Mouse (Mus musculus): Measurements from ENCODE around the gene Mogat1.
A peak's percentile ranks its signal among the peaks of the same experiment; 100 is the strongest.
"Not testable (repeated sequence)": the region's sequence is repeated elsewhere in the genome, so short reads cannot be mapped to it uniquely, and the experiment has no call there.

The Mogat1 gene

DNA sequence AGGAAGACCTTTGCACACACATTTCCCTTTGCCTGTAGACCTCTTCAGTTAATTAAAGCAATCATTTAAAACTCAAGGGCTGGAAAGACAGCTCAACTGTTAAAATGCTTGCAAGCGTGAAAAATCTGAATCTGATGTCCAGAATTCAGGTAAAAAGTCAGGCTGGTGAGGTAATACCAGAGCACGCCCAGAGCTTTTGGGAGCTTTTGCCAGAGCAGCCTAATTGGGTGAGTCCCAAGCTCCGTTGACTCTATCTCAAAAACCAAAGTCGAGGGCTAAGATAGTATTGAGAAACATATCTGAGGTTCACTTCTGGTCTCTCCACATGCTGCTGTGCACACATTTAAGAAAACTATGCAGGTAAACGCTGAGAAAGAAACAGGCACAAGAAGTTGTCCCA is at the start of gene Mogat1:
TSS of gene Mogat1 (plus strand) at position 130 of the 400 bp plus-strand sequence.
- no peak for DNase-seq (ENCODE audit: low spot score in 2 of 2)

DNA sequence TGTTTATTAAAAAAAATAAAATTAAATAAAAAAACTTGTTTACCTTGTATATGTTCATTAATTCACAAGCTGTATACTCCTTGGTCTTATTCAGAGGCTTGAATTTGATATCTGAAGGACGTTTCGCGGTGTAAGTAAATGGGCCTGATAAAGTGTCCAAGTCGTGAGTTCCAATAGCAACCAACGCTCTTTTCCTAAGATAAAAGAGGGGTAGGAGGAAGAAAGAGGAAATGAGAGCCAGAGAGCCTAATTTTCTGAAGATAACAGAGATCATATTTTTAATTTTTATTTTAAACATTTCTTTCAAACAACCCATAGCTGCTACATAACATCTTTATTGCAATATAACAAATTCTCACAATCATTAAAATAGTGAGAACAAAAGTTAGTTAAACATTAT is 38.4 kb upstream of the Mogat1 start:
- DNase-seq (ENCODE audit: low spot score in 2 of 2): no peak

DNA sequence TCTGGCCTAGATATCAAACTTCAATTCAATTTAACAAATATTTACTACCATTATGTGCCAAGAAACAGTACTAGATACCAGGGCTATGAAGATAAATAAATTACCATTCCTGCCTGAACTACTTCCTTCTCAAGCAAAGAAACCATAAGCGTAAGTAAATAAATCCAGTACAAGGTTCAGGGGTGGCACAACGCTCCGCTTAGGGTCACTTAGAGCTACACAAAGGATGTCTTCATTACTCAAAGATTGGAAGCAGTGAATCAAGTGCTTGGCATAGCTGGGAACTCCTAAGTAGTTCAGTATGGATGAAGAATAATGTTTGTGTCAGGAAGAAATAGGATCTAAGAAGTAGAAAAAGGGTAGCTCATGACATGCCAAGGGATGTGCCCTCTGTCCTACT is 27.4 kb upstream of the Mogat1 start:
- no peak for DNase-seq (ENCODE audit: low spot score in 2 of 2)

DNA sequence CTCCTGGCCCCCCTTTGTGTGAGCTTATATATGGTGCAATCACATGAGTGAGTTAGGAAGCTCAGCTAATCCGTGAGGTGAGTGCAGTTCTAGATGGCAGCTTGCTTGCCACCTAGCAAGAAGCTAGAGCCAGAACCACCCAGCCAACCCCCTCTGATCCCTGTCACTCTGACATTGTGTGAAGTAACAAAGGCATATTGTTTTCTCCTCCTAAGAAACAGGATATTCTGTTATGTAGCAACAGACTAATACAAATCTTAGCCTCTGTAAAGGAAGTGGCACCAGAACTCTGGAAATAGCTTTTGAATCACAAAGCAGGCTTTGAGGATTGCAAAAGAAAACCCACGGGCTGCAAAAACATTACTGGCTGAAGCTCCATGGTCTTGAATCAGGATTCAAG is 26.4 kb upstream of the Mogat1 start:
- DNase-seq (ENCODE audit: low spot score in 2 of 2): no peak

GRCm38 (mm10) chr1:78488427-78488751 is 22.4 kb upstream of the Mogat1 start:
- no peak for DNase-seq (ENCODE audit: low spot score in 2 of 2)

DNA sequence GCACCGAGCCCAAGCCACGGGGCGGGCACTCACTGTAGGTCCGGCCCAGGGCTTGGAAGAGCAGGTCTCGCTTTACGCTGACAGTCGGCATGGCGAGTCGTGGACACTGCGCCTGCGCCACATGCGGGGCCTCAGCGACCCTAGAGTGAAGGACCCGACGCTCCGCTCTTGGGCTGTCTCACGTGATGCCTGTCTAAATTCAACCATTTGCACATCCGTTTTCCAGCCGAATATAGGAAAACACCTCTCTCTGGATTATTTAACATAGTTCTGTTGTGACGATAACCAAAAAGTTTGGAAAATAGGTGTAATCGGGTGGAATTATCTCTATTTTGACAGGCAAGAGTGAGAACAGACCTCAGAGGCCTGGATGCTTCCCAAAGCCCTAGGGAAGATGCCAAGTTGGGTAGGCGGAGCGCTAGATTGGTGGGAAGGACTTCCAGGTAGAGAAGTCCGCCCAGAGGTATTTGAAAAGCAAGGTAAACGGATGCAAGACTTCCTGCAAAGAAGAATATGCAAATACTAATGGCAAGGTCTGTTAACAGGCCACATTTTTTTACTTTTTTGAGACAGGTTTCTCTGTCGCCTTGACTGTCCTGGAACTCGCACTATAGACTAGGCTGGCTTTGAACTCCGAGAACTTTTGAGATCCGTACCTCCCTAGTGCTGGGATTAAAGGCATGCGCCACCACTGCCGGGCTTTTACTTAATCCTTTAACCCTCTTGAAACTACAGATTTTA is 21.9 kb upstream of the Mogat1 start, which contains the start of gene Farsb:
TSS of gene Farsb (minus strand) at position 146 of the 741 bp plus-strand sequence.
- peak; percentile 77 to 82 for DNase-seq (ENCODE audit: low spot score in 2 of 2)

DNA sequence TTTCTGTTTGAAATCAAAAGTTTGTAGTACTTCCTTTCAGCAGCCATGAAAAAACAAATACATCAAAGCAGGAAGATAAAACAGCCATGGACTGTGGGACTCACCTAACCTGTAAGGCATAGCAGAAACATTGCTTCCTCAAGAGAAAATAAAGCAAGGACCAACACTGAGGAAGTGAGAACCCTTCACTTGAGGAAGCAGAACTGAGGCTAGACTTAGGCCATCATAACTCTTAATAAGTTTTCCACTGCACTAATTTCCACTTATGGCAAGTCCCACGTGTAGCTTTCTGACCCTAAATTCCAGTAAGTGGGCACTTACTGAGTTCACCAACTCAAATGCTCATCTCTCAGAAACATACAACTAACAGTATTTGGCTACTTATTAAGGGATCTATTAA is 20.6 kb upstream of the Mogat1 start:
- no peak for DNase-seq (ENCODE audit: low spot score in 2 of 2)

GRCm38 (mm10) chr1:78501036-78501435 is 9.8 kb upstream of the Mogat1 start:
- no peak for DNase-seq (ENCODE audit: low spot score in 2 of 2)

- DNase-seq (ENCODE audit: low spot score in 2 of 2): not testable (repeated sequence)
Measured at GRCm38 (mm10) chr1:78501856-78502255, 8.9 kb upstream of the Mogat1 start.

- no peak for DNase-seq (ENCODE audit: low spot score in 2 of 2)
Measured at GRCm38 (mm10) chr1:78502527-78502926, 8.3 kb upstream of the Mogat1 start.

- no peak for DNase-seq (ENCODE audit: low spot score in 2 of 2)
Measured at GRCm38 (mm10) chr1:78507137-78507536, 3.7 kb upstream of the Mogat1 start.

DNA sequence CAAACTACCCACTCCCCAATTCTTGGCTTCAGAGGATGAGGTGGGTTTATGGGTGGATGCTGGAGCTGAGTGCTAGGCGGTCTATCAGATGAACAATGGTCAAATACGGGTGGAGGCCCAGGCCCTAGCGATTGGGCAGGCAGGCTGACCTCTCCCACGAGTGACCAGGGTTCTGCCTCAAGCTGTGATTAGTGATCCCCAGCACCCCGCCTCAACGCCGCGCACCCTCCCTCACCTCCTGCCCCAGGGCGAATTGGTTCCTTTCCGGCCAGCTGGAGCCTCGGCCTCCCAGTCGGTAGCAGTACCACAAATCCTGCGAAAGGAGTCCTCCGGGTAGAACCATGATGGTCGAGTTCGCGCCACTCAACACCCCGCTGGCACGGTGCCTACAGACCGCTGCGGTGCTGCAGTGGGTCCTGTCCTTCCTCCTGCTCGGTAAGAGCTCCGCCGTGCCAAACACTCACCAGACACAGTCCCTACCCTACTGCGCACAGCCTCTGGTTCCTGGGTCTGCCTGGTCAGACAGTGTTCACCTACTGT is 900 bp downstream of the Mogat1 start, which contains the start of gene BC035947:
TSS of gene BC035947 (minus strand) at position 538 of the 540 bp plus-strand sequence.
- DNase-seq (ENCODE audit: low spot score in 2 of 2): no peak

- DNase-seq (ENCODE audit: low spot score in 2 of 2): no peak
Measured at GRCm38 (mm10) chr1:78512756-78513155, 2.0 kb downstream of the Mogat1 start.

DNA sequence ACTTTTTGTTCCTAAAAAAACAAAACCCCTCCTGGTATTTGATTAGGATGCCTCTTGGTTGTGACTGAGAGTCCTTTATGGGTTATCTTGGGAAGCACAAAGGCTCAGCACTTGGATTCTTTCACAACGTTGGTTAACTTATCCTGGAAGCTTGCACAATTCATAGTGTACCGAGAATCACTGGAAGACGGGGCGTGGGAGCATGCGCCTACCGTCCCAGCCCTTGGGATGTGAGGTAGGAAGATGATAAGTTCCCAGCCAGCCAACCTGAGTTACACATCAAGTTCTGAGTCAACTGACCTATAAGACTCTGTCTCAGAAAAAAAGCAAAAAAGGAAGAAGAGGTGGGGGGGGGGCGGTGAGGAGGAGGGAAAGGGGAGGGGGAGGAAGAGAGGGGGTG is 8.1 kb downstream of the Mogat1 start:
- no peak for DNase-seq (ENCODE audit: low spot score in 2 of 2)

- DNase-seq (ENCODE audit: low spot score in 2 of 2): peak; percentile 19 to 68
Measured at GRCm38 (mm10) chr1:78525189-78525886, 14.5 kb downstream of the Mogat1 start.

GRCm38 (mm10) chr1:78528356-78528755 is 17.6 kb downstream of the Mogat1 start:
- no peak for DNase-seq (ENCODE audit: low spot score in 2 of 2)

DNA sequence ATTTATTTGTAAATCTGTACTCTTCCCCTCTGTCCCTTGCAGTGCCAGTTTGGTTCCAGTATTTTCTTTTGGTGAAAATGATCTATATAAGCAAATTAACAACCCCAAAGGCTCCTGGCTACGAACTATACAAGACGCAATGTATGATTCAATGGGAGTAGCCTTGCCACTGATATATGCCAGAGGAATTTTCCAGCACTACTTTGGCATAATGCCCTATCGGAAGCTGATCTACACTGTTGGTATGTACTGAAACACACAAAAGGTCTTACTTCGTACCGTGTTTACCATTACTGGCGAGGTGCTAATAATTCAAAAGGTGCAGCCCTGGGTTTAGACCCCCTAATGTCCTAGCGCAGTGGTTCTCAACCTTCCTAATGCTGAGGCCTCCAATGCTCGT is 18.2 kb downstream of the Mogat1 start:
- no peak for DNase-seq (ENCODE audit: low spot score in 2 of 2)

GRCm38 (mm10) chr1:78530500-78531215 is 19.9 kb downstream of the Mogat1 start:
- DNase-seq (ENCODE audit: low spot score in 2 of 2): no peak

DNA sequence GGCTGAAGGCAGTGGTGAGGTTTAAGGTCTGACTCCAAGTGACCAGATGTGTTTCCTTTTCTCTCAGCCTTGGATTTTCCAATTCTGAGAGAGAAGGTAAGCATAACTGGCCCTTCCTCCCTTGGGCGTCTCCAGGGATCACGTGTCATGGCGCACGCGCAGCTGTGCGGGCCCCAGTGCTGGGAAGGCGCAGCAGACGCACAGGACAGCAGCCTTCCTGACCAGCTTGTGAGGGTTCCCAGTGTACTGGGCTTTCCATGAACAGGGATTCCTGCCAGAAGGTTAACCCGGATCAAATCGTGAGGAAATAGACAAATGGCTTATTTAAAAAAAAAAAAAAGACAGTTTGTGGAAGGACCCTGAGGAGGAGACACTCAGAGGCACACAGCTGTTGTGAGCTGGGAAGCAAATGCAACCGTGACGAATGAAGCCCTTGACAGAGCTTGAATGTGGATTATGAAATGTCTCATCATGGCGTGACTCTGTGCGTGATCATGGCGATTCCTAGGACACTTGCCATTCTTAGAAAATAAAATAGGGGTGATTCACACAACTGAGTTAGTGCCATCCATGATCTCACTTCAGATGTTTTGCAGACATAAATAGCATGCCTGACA is 21.5 kb downstream of the Mogat1 start:
- no peak for DNase-seq (ENCODE audit: low spot score in 2 of 2)

- no peak for DNase-seq (ENCODE audit: low spot score in 2 of 2)
Measured at GRCm38 (mm10) chr1:78534428-78535150, 23.8 kb downstream of the Mogat1 start.
